Mouse (Mus musculus) frontal cortex, postnatal 25 days (tissue): ENCODE measurements around the gene Krt27.

Experiments
- DNase-seq, 2 experiments: peaks; one replicate each; pipeline ENCODE4 v3.0.0; 2022; ENCODE audit warnings: low spot score in 2 of 2

Krt27 gene

DNA sequence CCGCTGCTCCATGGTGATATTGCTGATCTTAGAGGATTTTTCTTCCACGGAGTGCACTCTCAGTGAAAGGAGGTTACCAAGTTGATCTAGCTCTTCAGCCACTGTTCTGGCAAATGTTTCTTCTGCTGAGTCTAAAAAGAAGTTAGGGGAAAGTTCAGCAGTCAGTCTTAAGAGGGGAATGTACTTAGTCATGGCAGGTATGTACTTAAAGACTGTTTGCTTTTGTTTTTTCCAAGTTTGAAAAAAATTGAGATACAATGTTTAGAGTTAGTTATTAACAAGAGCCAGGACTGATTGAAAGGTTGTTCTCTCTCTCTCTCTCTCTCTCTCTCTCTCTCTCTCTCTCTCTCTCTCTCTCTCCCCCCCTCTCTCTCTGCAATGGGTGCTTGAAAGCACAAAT, 21.2 kb downstream of the Krt27 start:
- no peak for DNase-seq

DNA sequence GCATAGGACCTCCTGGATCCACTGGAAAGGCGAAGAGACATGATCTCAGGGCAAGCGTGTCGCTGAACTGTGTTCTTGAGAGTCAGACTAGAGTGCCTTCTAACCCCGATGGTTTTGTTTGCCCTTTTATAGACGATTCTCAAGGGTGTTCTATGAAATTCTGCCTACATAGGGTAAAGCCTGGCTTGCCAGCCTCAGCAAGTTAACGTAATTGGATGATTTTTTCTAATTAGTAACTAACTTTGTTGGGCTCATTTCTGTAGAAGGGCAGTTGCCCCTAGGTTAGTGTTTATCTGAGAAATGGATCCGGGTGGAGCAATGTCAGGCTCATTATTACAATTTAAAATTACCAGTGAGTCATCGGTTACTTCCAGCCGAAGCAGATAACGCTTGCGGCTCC, 28.1 kb downstream of the Krt27 start, which contains the start of gene Krt25:
Gene Krt25 (minus strand): TSS at position 101 of the 400 bp plus-strand sequence.
- no peak for DNase-seq

- DNase-seq, result no peak
Measured at GRCm38 (mm10) chr11:99321094-99321493, 29.8 kb downstream of the Krt27 start.

GRCm38 (mm10) chr11:99319127-99319526, 31.8 kb downstream of the Krt27 start:
- DNase-seq, result no peak

DNA sequence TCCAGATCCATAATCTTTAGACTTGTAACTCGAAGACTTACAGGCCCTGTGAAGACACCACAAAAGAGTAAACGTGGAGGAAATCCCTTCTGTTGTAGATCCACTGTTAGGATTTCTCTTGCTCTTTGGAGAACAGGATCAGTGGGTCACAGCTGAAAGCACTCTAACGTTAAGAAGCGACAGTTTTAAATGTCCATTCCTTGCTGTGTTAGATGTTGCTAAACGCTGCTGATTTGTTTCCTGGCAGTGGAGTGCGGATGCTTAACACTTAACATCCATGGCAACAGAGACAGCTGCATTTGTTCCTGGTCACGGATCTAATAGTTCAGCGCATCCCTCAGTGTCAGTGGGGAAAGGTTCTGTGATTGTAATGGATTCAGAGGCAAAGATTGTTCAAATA, 34.4 kb downstream of the Krt27 start:
- no peak for DNase-seq

- DNase-seq, result no peak
Measured at GRCm38 (mm10) chr11:99314594-99314993, 36.3 kb downstream of the Krt27 start.

- DNase-seq, result no peak
Measured at GRCm38 (mm10) chr11:99310882-99311281, 40.0 kb downstream of the Krt27 start.

DNA sequence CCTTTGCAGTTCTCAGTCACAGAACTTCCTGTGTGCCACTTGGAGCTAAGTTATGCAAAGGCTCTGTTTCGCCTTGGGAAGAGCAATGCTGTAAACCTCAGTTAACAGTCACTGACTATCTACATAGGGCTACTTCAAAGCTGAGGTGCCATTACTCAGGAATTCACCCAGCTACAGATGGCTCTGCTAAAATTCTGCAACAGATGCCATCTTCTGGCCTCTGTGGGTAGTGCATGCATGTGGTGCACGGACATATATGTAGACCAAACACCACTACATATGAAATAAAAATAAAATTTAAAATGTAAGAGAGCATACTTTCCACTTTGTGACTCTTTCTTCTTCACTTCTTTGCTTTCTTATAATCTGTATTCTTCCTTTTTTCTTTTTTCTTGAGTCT, 43.3 kb downstream of the Krt27 start:
- peak; percentile 37 to 49 for DNase-seq
